Mouse (Mus musculus) myocyte (in vitro differentiated cells): ENCODE data around the gene Gm609. TPM values are rescaled to one million over a fixed set of nuclear protein-coding genes. Genes with fewer than 3 reads are reported as not detected.
A peak's percentile ranks its signal among the peaks of the same experiment; 100 is the strongest.

ENCODE experiments used
- H3K27me3 ChIP-seq: one replicate; pipeline ENCODE4 v1.6.1; 2011; ENCODE audit not compliant: control insufficient read depth, insufficient read depth, insufficient read length
- H3K36me3 ChIP-seq: one replicate; pipeline ENCODE4 v1.6.1; 2011; ENCODE audit not compliant: control insufficient read depth, insufficient read depth
- H3K4me2 ChIP-seq: one replicate; pipeline ENCODE4 v1.6.1; 2011; ENCODE audit warnings: low read depth, control low read depth
- H3K4me3 ChIP-seq: one replicate; pipeline ENCODE4 v1.5.1; 2011; ENCODE audit warnings: mild to moderate bottlenecking, control low read depth, moderate library complexity
- H3K79me2 ChIP-seq: one replicate; pipeline ENCODE4 v1.6.1; 2011; ENCODE audit not compliant: control insufficient read depth, insufficient read depth
- H3ac ChIP-seq: one replicate; pipeline ENCODE4 v1.6.1; 2011; ENCODE audit not compliant: control insufficient read depth, insufficient read length
- CEBPB ChIP-seq: IDR thresholded peaks from 2 replicates; pipeline ENCODE4 v1.6.1; 2011; ENCODE audit warnings: mild to moderate bottlenecking, moderate library complexity; ENCODE audit not compliant: poor library complexity, insufficient read depth, severe bottlenecking
- E2F4 ChIP-seq: IDR thresholded peaks from one replicate; pipeline ENCODE4 v1.6.1; 2011; ENCODE audit warnings: mild to moderate bottlenecking, control low read depth, moderate library complexity; ENCODE audit not compliant: insufficient read depth
- MAX ChIP-seq: IDR thresholded peaks from one replicate; pipeline ENCODE4 v1.6.1; 2011; ENCODE audit warnings: low read depth, mild to moderate bottlenecking, control low read depth
- MYOD1 ChIP-seq, 3 experiments: IDR thresholded peaks; one replicate each; pipeline ENCODE4 v1.6.1; 2011; ENCODE audit warnings: control low read depth in 2 of 3, low read depth in 2 of 3, mild to moderate bottlenecking in 2 of 3, moderate library complexity in 1 of 3; ENCODE audit not compliant: insufficient read length in 2 of 3, control insufficient read depth in 1 of 3
- MYOG ChIP-seq, 3 experiments: IDR thresholded peaks; one replicate each; pipeline ENCODE4 v1.6.1; 2011; ENCODE audit warnings: control low read depth in 2 of 3, low read depth in 2 of 3, mild to moderate bottlenecking in 2 of 3; ENCODE audit not compliant: insufficient read length in 2 of 3, control insufficient read depth in 1 of 3, insufficient read depth in 1 of 3
- POLR2A ChIP-seq: IDR thresholded peaks from one replicate; pipeline ENCODE4 v1.6.1; 2011; ENCODE audit warnings: low read depth, mild to moderate bottlenecking, control low read depth, moderate library complexity; ENCODE audit not compliant: insufficient read length
- POLR2AphosphoS2 ChIP-seq: IDR thresholded peaks from one replicate; pipeline ENCODE4 v1.6.1; 2011; ENCODE audit warnings: low read depth, control low read depth; ENCODE audit not compliant: insufficient read length
- REST ChIP-seq: IDR thresholded peaks from one replicate; pipeline ENCODE4 v1.6.1; 2011; ENCODE audit warnings: mild to moderate bottlenecking, control low read depth, moderate library complexity; ENCODE audit not compliant: insufficient read depth, insufficient read length
- SRF ChIP-seq: IDR thresholded peaks from one replicate; pipeline ENCODE4 v1.6.1; 2011; ENCODE audit warnings: low read depth; ENCODE audit not compliant: control insufficient read depth, insufficient read length
- TCF12 ChIP-seq: IDR thresholded peaks from one replicate; pipeline ENCODE4 v1.6.1; 2011; ENCODE audit warnings: mild to moderate bottlenecking, control low read depth; ENCODE audit not compliant: poor library complexity, insufficient read depth, severe bottlenecking
- TCF3 ChIP-seq: IDR thresholded peaks from one replicate; pipeline ENCODE4 v1.6.1; 2011; ENCODE audit warnings: low read depth, control low read depth; ENCODE audit not compliant: insufficient read length
- USF1 ChIP-seq: IDR thresholded peaks from one replicate; pipeline ENCODE4 v1.6.1; 2011; ENCODE audit warnings: low read depth, mild to moderate bottlenecking, control low read depth, moderate library complexity
- polyA plus RNA-seq: library from polyadenylated mRNA; unstranded; fragments of >200 nt; fragmentation: generic; extraction: Trizol; gene quantifications from one replicate; pipeline ENCODE4 v1.2.1, GENCODE M21; 2012; ENCODE audit warnings: missing spikeins

Gm609 gene
- polyA plus RNA-seq, 1 experiment = not detected

DNA sequence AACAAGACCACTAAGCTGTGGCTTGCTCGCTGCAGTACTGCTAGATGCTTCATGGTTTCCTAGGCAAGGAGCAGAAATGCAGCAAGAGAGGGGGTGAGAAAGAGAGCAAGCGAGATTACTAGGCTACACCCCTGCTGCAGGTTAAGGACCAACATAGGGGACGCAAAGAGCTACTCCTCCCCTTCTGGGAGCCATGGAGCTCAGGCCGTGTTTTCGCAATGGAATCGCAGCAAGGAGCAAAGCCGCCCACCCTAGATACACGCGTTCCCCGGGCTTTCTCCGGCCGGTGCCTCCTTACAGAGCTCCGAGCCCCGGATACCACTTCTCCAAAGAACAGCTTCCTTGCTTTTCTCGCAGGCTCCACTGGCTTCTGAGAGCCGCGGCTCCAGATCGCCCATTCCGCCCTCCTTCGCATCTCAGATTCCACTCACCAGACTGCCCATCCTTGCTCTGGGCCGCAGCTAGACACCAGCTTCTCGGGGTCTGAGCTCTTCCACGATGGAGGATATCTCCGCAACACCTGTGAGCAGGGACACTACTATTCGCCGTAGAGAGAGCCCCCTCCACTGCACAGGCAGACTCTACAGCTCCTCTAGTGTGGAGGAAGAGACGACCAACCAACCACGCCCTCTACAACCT, 84.2 kb downstream of the Gm609 start, which contains the start of gene Cd200:
Gene Cd200, minus strand, starts transcription at position 629 of the 639 bp plus-strand sequence.
- no peaks in the 10 kb centered on the region for H3K27me3 ChIP-seq
- TF ChIP-seq CEBPB (no peak), TCF12 (no peak), POLR2A (peak; percentile 34), MAX (no peak), E2F4 (no peak), SRF (no peak)
- H3K4me3 ChIP-seq = peak within 1 kb of the TSS; percentile 63
- no peaks in the 10 kb centered on the region for H3K36me3 ChIP-seq
- H3ac ChIP-seq = peak within 1 kb of the TSS; percentile 20
- peaks cover 36% of the 10 kb centered on the region for H3K79me2 ChIP-seq
- H3K4me2 ChIP-seq = peak within 1 kb of the TSS; percentile 73

DNA sequence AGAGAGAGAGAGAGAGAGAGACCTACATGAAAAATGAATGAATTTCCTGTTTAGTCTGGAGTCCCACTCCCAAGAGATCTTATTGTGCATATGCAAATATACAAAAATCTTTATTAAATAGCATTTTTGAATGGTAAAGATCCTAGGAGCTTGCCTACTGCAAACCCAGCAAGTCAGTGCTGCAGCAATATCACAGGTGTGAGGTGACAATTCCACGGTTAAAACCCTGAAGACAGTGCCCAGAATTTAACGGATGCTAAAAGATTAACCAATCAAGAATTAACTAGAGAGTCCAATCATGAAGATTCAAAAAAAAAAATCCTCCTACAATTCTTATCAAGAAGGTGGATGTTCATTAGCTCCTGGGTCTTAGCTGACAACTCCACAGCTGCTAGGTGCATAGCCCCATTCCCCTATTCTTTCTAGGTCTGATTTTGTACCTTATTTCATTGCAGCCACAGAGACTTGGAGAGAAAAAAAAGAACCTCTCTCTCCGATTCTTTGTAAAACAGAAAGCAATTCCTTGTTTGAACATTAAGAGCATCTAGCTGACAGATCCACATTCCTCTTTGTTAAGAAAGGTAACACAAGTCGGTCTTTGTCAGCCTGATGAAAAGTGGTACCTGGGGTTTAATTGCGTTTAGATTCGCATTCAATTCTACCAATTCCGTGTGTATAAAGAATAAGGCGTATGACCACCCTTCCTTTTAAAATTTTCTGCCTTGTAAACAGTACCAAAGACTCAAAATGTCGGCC, 84.9 kb downstream of the Gm609 start:
- Histone ChIP-seq H3K79me2 (peaks cover 42% of the 10 kb centered on the region), H3K27me3 (no peaks in the 10 kb centered on the region), H3K36me3 (no peaks in the 10 kb centered on the region), H3K4me3 (peak overlapping the region; percentile 63), H3K4me2 (peak overlapping the region; percentile 73), H3ac (peak overlapping the region; percentile 20)
- TF ChIP-seq CEBPB = no peak

DNA sequence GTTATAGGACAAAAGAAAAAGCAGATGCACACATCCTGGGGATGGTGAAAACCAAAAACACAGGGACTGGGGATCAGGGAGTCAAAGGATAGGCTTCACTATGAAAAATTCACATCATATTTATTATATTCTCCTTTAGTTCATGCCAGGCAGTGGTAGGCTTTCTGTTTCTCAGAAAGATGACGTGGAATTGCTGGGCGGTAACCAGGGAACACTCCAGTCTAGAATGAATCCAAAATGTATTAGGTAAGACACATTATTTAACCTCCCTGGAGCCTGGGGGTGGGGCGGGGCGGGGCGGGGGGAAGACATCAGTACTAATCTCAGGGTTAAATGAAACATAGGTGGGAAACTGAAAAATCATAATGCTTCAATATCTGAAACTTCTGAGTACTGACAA, 85.7 kb downstream of the Gm609 start:
- TF ChIP-seq SRF (no peak), CEBPB (no peak), MYOG (IDR thresholded peaks at IDR 0.05; ENCODE audit: control insufficient read depth in 1 of 3, insufficient read depth in 1 of 3, insufficient read length in 2 of 3, low read depth in 2 of 3) (no peak), USF1 (no peak), TCF12 (no peak), TCF3 (no peak), POLR2A (no peak), E2F4 (no peak), POLR2AphosphoS2 (no peak), MAX (no peak)
- H3ac ChIP-seq = no peak overlapping the region
- H3K4me2 ChIP-seq = peak overlapping the region; percentile 73
- H3K79me2 ChIP-seq = peaks cover 45% of the 10 kb centered on the region
- H3K4me3 ChIP-seq = peak overlapping the region; percentile 63
- H3K27me3 ChIP-seq = no peaks in the 10 kb centered on the region
- H3K36me3 ChIP-seq = no peaks in the 10 kb centered on the region

- Histone ChIP-seq H3K36me3 (peaks cover 7% of the 10 kb centered on the region), H3K27me3 (no peaks in the 10 kb centered on the region), H3ac (no peak overlapping the region), H3K4me3 (no peak overlapping the region), H3K79me2 (peaks cover 44% of the 10 kb centered on the region), H3K4me2 (no peak overlapping the region)
- no peak for TF ChIP-seq MAX
- TF ChIP-seq REST = no peak
- TF ChIP-seq POLR2A = no peak
- no peak for TF ChIP-seq POLR2AphosphoS2
- no peak for TF ChIP-seq CEBPB
- no peak for TF ChIP-seq TCF12
- TF ChIP-seq SRF = no peak
- TF ChIP-seq TCF3 = no peak
- no peak for TF ChIP-seq MYOD1 (IDR thresholded peaks at IDR 0.05; ENCODE audit: control insufficient read depth in 1 of 3, insufficient read length in 2 of 3, low read depth in 2 of 3)
Observed at GRCm38 (mm10) chr16:45402951-45403350, 89.8 kb downstream of the Gm609 start.

DNA sequence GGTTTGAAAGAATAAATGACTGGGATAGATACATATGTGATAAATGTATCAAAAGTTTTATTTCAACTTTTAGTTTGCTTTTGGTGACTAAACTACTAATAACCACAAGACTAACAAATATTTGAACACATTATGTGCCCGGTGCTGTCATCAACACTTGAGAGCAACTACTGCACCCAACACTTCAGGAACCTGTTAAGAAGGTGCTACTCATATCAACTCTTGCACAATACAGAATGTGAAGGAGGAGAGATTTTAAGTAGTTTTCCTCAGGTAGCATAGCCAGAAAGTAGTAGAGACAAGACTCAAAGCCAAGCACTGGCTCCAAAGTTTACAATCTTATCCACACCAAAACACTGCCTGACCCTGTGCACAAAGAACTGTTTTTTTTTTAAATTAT, 90.7 kb downstream of the Gm609 start:
- Histone ChIP-seq H3ac (no peak overlapping the region), H3K79me2 (peaks cover 36% of the 10 kb centered on the region), H3K27me3 (no peaks in the 10 kb centered on the region), H3K4me3 (no peak overlapping the region), H3K4me2 (no peak overlapping the region), H3K36me3 (peaks cover 7% of the 10 kb centered on the region)
- TF ChIP-seq POLR2AphosphoS2 (no peak), TCF12 (no peak), MYOG (IDR thresholded peaks at IDR 0.05; ENCODE audit: control insufficient read depth in 1 of 3, insufficient read depth in 1 of 3, insufficient read length in 2 of 3, low read depth in 2 of 3) (no peak), USF1 (no peak), POLR2A (no peak), MAX (no peak), REST (no peak), CEBPB (no peak)
